Mouse (Mus musculus): ENCODE data around the gene Fanci.

The Fanci gene

DNA sequence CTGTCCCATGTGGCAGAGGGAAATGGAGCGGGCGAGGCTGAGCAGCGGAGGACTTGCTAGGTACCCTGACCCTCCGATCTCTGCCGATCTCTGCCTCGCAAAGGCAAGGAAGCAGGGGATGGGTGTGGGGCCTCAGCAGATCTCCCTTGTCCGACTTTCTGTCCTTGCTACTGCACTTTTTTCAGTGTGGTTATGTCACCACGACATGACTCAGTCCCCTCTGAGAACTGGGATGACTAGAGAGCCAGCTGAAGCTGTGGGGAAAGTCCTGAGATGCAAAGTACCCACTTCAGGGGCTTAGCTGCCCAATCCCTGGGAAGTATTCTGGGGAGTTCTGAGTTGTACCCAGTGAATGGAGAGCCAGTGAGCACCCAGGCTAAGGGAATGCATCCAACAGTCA lies 4.6 kb upstream of the Fanci start:
- no peak for DNase-seq (ENCODE audit: low read depth in 2 of 2, low spot score in 2 of 2)

GRCm38 (mm10) chr7:79387991-79388390 lies 3.7 kb upstream of the Fanci start:
- no peak for DNase-seq (ENCODE audit: low read depth in 2 of 2, low spot score in 2 of 2)

DNA sequence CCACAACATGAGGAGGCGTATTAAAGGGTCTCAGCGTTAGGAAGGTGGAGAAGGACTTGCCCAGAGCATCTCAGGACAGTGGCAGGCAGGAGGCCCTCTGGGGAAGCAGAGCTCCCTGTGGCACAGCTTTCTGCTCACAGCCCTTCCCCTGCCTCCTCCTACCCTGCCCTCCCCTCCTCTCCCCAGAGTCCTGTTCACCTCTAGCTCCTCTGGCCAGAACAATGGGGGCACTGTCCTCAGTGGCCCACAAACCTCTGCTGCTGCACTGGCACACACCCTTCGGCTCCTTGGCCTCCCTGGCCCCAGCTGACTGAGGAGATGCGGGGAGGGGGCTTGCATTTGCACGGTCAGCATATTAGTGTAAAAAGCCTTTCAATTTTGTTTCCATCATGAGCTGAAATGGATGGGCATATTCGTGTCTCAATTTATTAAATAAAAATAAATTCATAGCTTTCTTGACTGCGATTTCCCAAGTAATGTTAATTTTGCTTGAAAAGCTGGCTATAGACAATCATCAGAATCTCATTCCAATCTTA lies 3.0 kb upstream of the Fanci start:
- DNase-seq (ENCODE audit: low read depth in 2 of 2, low spot score in 2 of 2), result no peak

DNA sequence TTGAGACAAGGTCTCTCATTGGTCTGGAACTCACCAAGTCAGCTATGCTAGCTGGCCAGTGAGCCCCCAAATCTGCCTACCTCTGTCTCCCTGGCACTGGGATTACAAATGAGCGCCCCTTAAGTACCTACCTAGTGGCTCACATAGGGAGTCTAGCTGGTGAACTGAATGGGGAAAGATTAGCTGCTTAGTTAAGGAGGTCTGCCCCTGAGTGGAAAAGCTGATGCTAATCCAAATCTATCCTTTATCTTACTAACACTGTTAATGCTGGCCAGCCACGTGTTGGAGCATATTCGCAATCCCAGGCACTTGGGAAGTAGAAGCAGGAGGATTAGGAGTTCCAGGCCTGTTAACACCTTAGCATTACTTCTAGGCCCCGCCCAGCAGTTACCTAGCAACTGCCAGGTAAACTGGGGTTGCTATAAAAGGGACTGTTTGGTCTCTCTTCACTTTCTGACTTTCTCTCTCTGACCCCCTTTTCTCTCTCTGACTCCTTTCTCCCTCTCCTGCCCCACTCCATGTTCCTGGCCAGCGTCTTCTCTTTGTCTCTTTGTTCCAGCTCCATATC lies 1.5 kb upstream of the Fanci start:
- no peak for DNase-seq (ENCODE audit: low read depth in 2 of 2, low spot score in 2 of 2)

DNA sequence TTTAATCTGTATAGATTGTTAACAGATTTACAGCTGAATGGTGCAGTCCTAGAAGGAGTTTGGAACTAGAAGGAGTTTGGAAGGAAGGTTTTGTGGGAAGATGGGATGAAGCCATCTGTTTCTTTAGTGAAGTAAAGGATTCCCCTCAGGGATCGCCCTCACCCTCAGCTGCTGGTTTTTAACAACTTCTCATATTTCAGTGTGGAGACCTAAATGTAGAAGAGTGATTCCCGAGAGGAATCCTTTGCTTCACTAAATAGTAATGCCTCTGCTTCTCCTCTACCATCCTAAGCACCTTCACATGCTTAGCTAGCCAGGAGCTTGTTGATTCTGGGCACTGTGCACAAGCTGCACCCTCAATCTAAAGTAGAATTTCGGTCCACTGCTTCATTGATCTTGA lies 258 bp upstream of the Fanci start:
- no peak for DNase-seq (ENCODE audit: low read depth in 2 of 2, low spot score in 2 of 2)

- DNase-seq (ENCODE audit: low read depth in 2 of 2, low spot score in 2 of 2), result peak; percentile 36 to 52
These were observed 1.3 kb downstream of the Fanci start for GRCm38 (mm10) chr7:79392860-79393513.

DNA sequence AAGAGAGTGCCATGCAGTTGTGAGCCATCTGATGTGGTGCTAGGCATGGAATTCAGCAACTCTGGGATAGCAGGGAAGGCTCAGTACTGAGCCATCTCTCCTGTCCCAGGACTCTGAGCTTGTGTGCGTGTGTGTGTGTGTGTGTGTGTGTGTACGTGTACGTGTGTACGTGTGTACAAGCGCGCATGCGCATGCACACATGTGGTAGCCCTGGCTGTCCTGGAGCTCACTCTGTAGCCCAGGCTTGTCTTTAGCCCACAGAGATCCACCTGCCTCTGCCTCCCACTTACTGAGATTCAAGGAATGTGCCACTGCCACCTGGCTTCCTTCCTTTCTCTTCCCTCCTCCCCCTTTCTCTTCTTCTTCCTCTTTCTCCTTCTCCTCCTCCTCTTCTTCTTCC lies 2.2 kb downstream of the Fanci start:
- DNase-seq (ENCODE audit: low read depth in 2 of 2, low spot score in 2 of 2), result no peak

DNA sequence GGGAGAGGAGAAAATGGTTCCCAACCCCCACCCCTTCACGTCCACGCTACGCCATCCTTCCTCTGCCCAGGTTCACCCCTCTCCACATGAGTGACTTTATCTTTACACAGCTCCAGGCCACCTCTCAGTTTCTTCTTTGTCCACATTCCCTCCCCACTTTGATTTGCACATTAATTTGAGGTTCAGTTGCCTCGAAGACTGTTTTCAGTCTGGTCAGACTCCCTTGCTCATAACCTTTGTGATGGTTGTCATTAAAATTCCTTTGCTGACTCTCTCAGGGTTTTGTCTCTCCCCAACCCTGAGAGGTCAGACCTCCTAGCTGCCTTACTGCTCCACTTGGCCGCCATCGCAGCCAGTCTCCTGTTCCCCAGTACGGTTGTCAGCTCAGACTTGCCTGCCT lies 2.9 kb downstream of the Fanci start:
- no peak for DNase-seq (ENCODE audit: low read depth in 2 of 2, low spot score in 2 of 2)

GRCm38 (mm10) chr7:79395186-79395585 lies 3.5 kb downstream of the Fanci start:
- DNase-seq (ENCODE audit: low read depth in 2 of 2, low spot score in 2 of 2), result no peak

GRCm38 (mm10) chr7:79397446-79397963 lies 5.8 kb downstream of the Fanci start:
- no peak for DNase-seq (ENCODE audit: low read depth in 2 of 2, low spot score in 2 of 2)

DNA sequence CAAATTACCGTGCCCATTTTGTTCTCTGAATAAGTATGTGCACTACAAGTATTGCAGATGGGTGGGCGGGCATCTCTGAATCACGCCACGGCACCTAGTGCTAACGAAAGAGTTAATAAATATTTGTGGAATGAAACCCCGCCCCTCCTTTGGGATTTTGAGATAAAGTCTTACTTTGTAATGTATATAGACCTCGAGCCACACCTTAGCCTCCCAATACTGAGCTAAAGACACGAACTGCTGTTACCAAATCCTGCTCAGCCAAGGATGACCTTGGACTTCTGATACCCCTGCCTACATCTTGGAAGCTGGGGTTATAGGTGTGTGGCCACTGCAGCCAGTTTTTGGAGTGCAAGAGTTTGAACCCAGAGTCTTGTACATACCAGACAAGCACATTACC lies 6.7 kb downstream of the Fanci start:
- DNase-seq (ENCODE audit: low read depth in 2 of 2, low spot score in 2 of 2), result no peak

DNA sequence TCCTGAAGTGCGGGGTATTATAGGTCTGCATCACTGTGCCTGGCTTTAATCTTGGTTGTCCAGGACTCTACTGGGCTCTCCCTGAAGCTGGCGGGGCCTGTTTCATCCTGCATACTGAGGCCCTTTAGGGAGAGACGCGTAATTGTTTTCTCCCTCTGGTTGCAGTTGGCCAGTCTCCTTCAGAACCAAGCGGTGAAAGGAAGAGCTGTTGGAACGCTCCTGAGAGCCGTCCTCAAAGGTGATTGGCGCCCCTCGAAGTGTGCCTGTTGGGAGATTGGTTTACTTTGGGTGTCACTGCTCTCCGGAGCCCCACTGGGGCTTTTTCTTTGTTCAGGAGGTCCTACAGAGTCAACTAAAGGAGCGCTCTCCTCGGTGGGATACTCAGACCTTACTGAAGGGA lies 7.2 kb downstream of the Fanci start:
- DNase-seq (ENCODE audit: low read depth in 2 of 2, low spot score in 2 of 2), result no peak

DNA sequence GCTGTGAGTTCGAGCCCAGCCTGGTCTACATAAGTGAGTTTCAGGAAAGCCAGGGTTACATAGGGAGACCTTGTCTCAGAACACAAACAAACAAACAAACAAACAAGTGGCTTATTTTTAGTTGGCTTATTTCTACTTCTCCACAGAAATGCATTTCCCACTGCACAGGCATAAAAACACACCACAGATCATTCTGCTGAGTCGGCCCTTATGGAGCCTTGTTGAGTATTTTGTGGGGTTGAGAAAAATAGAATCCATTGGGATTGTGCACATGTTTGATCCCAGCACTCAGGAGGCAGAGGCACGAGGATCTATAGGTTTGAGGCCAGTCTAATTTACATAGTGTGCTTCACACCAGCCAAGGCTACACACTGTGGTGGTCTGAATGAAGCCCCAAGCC lies 8.6 kb downstream of the Fanci start:
- no peak for DNase-seq (ENCODE audit: low read depth in 2 of 2, low spot score in 2 of 2)

DNA sequence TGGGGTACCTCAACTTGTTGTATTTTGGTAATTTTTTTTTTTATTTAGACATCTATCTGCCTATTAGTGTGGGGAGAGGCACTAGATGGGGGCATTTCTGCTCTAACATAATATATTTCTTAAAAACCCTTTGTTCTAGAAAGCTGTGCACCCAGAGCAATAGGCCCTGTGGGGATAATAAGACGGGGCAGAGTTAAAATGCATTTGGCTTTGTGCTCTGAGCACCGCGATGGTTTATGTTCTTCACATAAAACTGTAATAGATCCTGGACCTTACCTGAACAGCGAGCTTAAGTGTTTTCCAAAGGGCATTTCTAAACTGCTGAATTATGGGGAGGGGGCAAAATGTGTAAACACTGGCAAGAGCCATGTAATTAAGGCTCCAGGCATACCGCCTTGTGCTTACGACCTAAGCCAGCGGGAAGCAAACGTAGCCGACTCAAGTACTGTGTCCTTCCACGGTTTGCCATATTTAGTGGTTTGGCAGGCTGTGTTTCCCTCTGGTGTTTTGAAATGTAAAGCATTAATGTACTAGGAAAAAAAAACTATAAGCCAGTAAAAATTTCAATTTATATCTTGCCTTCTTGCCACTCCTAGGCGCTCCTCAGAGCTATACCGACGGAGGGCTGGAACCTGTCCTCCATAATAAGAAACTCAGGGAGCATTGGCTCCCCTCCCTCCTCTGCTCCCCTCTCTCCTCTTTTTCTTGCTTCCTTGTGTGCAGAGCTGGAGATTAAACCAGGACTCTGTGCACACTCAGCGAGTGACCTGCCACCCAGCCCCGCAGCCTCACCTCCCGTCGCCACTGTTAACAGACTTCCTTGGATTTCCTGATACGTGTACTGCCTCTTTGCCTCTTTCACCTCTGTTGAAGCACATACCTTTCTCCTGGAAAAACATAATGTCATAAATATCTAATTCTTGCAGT lies 23.0 kb downstream of the Fanci start:
- no peak for DNase-seq (ENCODE audit: low read depth in 2 of 2, low spot score in 2 of 2)

GRCm38 (mm10) chr7:79419950-79420349 lies 28.2 kb downstream of the Fanci start:
- DNase-seq (ENCODE audit: low read depth in 2 of 2, low spot score in 2 of 2), result no peak

GRCm38 (mm10) chr7:79422876-79423275 lies 31.1 kb downstream of the Fanci start:
- no peak for DNase-seq (ENCODE audit: low read depth in 2 of 2, low spot score in 2 of 2)

- DNase-seq (ENCODE audit: low read depth in 2 of 2, low spot score in 2 of 2), result no peak
These were observed 34.1 kb downstream of the Fanci start for GRCm38 (mm10) chr7:79425804-79426203.

- no peak for DNase-seq (ENCODE audit: low read depth in 2 of 2, low spot score in 2 of 2)
These were observed 36.5 kb downstream of the Fanci start for GRCm38 (mm10) chr7:79428243-79428642.

DNA sequence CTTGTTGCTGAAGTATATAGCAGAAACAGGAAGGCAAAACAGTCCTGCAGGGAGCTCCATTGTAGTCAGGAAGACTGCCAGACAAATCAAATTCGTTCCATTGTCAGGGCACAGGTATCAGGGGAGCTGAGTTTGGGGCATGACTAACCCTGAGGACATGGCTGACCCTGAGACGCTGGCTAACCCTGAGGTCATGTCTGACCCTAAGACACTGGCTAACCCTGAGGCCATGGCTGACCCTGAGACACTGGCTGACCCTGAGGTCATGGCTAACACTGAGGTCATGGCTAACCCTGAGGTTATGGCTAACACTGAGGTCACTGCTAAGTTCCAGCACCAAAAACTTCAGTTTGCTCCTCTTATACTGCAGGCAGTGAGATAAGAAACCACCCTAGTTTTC lies 48.3 kb downstream of the Fanci start:
- DNase-seq (ENCODE audit: low read depth in 2 of 2, low spot score in 2 of 2), result no peak

DNA sequence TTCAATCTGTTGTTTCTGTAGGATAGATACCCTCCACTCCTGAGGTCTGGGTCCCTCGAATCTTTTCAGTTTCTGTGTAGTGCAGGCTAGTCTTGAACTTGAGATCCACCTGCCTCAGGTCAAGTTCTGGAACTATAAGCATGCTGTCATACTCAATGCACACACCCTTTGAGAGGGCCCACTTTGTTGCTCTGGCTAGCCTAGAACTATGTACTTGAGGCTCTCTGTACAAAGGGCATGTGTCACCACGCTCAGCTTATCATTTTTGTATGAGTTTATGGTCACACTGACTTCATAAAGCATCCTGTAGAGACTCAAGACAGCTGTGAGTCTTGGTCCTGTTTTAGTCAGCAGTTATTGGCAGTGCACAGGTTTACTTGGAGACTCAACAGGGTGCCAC lies 55.3 kb downstream of the Fanci start:
- no peak for DNase-seq (ENCODE audit: low read depth in 2 of 2, low spot score in 2 of 2)

DNA sequence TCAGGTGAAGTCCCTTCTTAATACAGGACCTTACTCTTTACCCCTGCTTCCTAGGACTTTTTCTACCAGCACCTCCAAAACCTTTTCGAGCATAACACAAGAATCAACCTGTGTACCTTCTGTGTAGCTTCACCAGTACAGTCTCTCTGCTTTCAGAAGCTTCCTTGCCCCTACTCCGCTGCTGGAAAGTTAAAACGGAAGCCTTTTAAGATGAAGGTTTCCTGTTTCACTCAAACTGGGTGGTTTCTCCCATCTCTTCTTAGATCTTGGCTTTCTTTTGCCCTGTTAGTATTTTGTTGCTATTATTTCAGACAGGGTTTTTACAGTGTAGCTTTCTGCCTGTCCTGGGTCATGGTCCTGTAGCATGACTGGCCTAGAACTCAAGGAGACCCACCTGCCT lies 55.8 kb downstream of the Fanci start:
- DNase-seq (ENCODE audit: low read depth in 2 of 2, low spot score in 2 of 2), result no peak

GRCm38 (mm10) chr7:79461721-79462120 lies 70.0 kb downstream of the Fanci start:
- DNase-seq (ENCODE audit: low read depth in 2 of 2, low spot score in 2 of 2), result no peak
